Mouse (Mus musculus) heart, embryonic 10.5 days (tissue): ENCODE results near the gene Ppm1h. TPM values are rescaled to one million over a fixed set of nuclear protein-coding genes. Genes with fewer than 3 reads are reported as not detected.

Experiments used
- DNase-seq: peaks from one replicate; pipeline ENCODE4 v3.0.0-alpha.2; 2017; ENCODE audit warnings: low spot score
- H3K27ac ChIP-seq: fragments of 300-500 bp; sonication (generic); 2 replicates; pipeline ENCODE4 v1.5.1; 2016; ENCODE audit warnings: mild to moderate bottlenecking
- H3K27me3 ChIP-seq: fragments of 300-500 bp; sonication (generic); 2 replicates; pipeline ENCODE4 v1.6.1; 2016; ENCODE audit warnings: mild to moderate bottlenecking; ENCODE audit not compliant: poor library complexity, insufficient read depth, severe bottlenecking
- H3K36me3 ChIP-seq: fragments of 300-500 bp; sonication (generic); 2 replicates; pipeline ENCODE4 v1.6.1; 2016; ENCODE audit warnings: mild to moderate bottlenecking, moderate library complexity
- H3K4me1 ChIP-seq: fragments of 300-500 bp; sonication (generic); 2 replicates; pipeline ENCODE4 v1.6.1; 2016; ENCODE audit warnings: mild to moderate bottlenecking
- H3K4me3 ChIP-seq: fragments of 300-500 bp; sonication (generic); 2 replicates; pipeline ENCODE4 v1.5.1; 2016; ENCODE audit warnings: mild to moderate bottlenecking, moderate library complexity
- H3K9me3 ChIP-seq: fragments of 300-500 bp; sonication (generic); 2 replicates; pipeline ENCODE4 v1.6.1; 2016; ENCODE audit warnings: mild to moderate bottlenecking, moderate library complexity
- WGBS: fragments of 180-500 bp; shearing (Covaris S2); methylation state at CpG from one replicate; pipeline ENCODE4 v1.1.7; 2016; 5-methylcytosine and 5-hydroxymethylcytosine counted together
- polyA plus RNA-seq: library from polyadenylated mRNA; unstranded; fragments of >200 nt; fragmentation: Nextera tagmentation; extraction: Ambion mirVana; gene quantifications from 2 replicates; pipeline ENCODE4 v1.2.1, GENCODE M21; 2016

Gene Ppm1h
- polyA plus RNA-seq, 1 experiment from 2014 or later, result 2.3 TPM

GRCm38 (mm10) chr10:122984531-122985251 lies 306.1 kb downstream of the Ppm1h start:
- Histone ChIP-seq H3K4me1 (peaks cover 30% of the 10 kb centered on the region), H3K27me3 (no peaks in the 10 kb centered on the region), H3K27ac (peak overlapping the region; percentile 100), H3K4me3 (peak overlapping the region; percentile 97), H3K9me3 (no peaks in the 10 kb centered on the region), H3K36me3 (peaks cover 28% of the 10 kb centered on the region)
- WGBS, result 5% methylated on average over 10 of the region's 10 CpGs
- DNase-seq, result no peak

GRCm38 (mm10) chr10:122985252-122985514 lies 306.6 kb downstream of the Ppm1h start:
- DNase-seq, result peak; percentile 84
- peaks cover 30% of the 10 kb centered on the region for H3K4me1 ChIP-seq
- no peaks in the 10 kb centered on the region for H3K9me3 ChIP-seq
- no peaks in the 10 kb centered on the region for H3K27me3 ChIP-seq
- H3K4me3 ChIP-seq, result peak overlapping the region; percentile 97
- H3K36me3 ChIP-seq, result peaks cover 24% of the 10 kb centered on the region
- H3K27ac ChIP-seq, result peak overlapping the region; percentile 100
- under 1% methylated on average over 37 of the region's 37 CpGs for WGBS

- 1% methylated on average over 93 of the region's 115 CpGs for WGBS
- H3K36me3 ChIP-seq, result peaks cover 21% of the 10 kb centered on the region
- H3K9me3 ChIP-seq, result no peaks in the 10 kb centered on the region
- H3K4me1 ChIP-seq, result peaks cover 34% of the 10 kb centered on the region
- H3K4me3 ChIP-seq, result peak overlapping the region; percentile 97
- no peaks in the 10 kb centered on the region for H3K27me3 ChIP-seq
- peak; percentile 91 for DNase-seq
- H3K27ac ChIP-seq, result peak overlapping the region; percentile 100
These were observed 307.2 kb downstream of the Ppm1h start for GRCm38 (mm10) chr10:122985515-122986319.

DNA sequence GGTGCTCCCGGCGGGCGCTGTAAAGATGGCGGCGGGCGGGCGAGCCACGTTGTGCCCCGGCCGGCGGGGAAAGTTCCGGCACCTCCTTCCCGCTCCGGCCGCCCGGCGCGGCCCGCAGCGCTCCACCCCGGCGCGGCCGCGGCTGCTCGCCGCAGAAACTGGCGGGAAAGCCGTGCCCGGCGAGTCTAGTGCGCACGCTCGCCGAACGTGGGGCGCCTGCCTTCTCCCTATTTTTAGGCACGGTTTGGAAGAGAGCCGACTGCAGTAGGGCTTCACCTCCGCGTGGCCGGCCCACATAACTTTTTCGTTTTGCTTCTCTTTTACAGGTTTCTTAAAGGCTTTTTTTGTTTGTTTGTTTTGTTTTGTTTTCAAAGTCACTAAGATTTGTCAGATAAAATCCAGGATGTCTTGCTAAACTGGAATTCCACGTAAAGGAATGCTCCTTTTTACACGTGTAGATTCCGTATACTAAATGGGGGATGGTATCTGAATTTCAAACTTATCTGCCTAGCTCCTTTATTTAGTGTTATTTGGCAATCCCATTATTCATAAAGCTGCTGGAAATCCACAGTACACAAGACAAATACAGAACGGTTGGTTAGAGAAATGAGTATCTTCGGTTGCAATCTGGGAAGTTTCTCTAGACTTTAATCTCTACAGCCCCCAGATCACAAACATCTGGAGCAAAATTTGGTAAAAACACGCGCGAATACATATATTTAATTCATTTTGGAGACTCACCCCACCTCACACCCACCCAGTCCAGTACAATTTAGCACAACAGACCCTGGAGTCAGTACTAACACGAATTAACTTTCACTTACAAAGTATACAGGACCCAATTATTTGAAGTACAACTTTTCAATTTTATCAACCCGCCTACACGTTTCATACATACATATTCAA lies 308.0 kb downstream of the Ppm1h start:
- peak; percentile 92 for DNase-seq
- H3K27ac ChIP-seq, result peak overlapping the region; percentile 100
- peaks cover 39% of the 10 kb centered on the region for H3K4me1 ChIP-seq
- H3K4me3 ChIP-seq, result peak overlapping the region; percentile 97
- no peaks in the 10 kb centered on the region for H3K27me3 ChIP-seq
- H3K36me3 ChIP-seq, result peaks cover 15% of the 10 kb centered on the region; the same call in 1 of the 2 replicates
- 9% methylated on average over 54 of the region's 54 CpGs for WGBS
- H3K9me3 ChIP-seq, result no peaks in the 10 kb centered on the region

- H3K4me1 ChIP-seq, result peaks cover 41% of the 10 kb centered on the region
- peak overlapping the region; percentile 100 for H3K27ac ChIP-seq
- 9% methylated on average over 9 of the region's 9 CpGs for WGBS
- H3K4me3 ChIP-seq, result peak overlapping the region; percentile 32; the same call in 1 of the 2 replicates
- peak; percentile 80 for DNase-seq
- H3K36me3 ChIP-seq, result peaks cover 11% of the 10 kb centered on the region; the same call in 1 of the 2 replicates
- H3K27me3 ChIP-seq, result no peaks in the 10 kb centered on the region
- no peaks in the 10 kb centered on the region for H3K9me3 ChIP-seq
These were observed 309.1 kb downstream of the Ppm1h start for GRCm38 (mm10) chr10:122987671-122988128.

DNA sequence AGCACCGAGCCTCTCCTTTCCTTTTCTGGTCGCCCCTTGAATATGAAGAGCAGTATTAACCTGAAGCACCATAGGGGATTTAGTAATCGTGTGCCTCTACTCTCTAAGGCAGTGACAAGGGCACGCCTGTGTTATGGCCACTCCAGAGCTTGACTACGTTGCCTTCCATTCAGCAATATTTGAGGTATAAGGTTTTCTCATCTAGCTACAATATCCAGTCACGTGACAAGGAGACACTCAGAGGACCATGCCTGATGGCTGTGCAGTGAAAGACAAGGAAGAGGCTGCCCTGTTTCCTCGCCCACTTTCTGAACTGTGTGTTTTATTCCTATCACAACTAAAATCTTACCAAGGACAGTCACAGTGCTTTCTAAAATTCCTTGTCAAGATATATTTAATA lies 309.8 kb downstream of the Ppm1h start:
- peak overlapping the region; percentile 100 for H3K27ac ChIP-seq
- whole genome bisulfite sequencing, result 73% methylated on average over 7 of the region's 7 CpGs
- no peak overlapping the region for H3K4me3 ChIP-seq
- no peaks in the 10 kb centered on the region for H3K9me3 ChIP-seq
- no peak for DNase-seq
- H3K36me3 ChIP-seq, result peaks cover 9% of the 10 kb centered on the region; the same call in 1 of the 2 replicates
- H3K27me3 ChIP-seq, result no peaks in the 10 kb centered on the region
- peaks cover 36% of the 10 kb centered on the region for H3K4me1 ChIP-seq

DNA sequence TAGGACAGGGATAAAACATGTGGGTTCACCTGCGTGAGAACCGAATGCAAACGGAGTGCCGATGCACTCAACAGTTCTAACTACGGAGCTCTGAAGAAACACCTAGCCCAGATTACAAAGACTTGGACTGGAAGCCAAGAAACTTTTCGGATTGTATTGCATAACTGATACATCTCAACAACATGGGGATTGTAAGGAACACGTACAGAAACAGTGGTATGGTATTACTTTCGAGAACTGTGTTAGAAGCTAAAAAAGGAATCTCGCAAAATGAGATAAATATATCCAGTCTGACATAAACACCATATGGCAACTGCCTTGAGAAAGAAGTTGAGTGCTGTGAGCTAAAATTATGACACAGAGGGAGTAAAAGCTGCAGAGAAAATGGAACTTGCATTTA lies 311.4 kb downstream of the Ppm1h start:
- Histone ChIP-seq H3K4me3 (no peak overlapping the region), H3K9me3 (no peaks in the 10 kb centered on the region), H3K36me3 (peaks cover 19% of the 10 kb centered on the region), H3K4me1 (peaks cover 31% of the 10 kb centered on the region; the same call in 1 of the 2 replicates), H3K27ac (peak overlapping the region; percentile 87; the same call in 1 of the 2 replicates), H3K27me3 (no peaks in the 10 kb centered on the region)
- no peak for DNase-seq
- 90% methylated on average over 9 of the region's 9 CpGs for WGBS

DNA sequence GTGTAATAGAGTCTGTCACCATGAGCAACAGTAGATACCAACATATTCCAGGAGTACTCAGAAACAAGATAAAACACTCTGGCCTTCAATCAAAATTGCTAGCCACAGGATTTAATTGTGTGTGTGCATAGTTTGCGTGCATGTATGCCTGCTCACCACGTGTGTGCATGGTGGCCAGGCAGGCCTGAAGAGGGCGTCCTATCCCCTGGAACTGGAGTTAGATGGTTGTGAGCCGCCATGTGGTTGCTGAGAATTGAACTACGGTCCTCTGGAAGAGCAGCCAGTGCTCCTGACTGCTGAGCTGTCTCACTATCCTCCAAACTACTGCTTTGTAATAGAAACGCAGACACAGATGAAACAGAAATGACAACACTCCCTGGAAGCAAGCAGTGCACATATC lies 312.0 kb downstream of the Ppm1h start:
- H3K4me1 ChIP-seq, result peaks cover 31% of the 10 kb centered on the region; the same call in 1 of the 2 replicates
- WGBS, result 85% methylated on average over 6 of the region's 6 CpGs
- peaks cover 26% of the 10 kb centered on the region for H3K36me3 ChIP-seq
- H3K27me3 ChIP-seq, result no peaks in the 10 kb centered on the region
- H3K27ac ChIP-seq, result peak overlapping the region; percentile 87
- no peaks in the 10 kb centered on the region for H3K9me3 ChIP-seq
- peak overlapping the region; percentile 27; the same call in 1 of the 2 replicates for H3K4me3 ChIP-seq
- DNase-seq, result no peak

GRCm38 (mm10) chr10:122991053-122991452 lies 312.5 kb downstream of the Ppm1h start:
- Histone ChIP-seq H3K36me3 (peaks cover 30% of the 10 kb centered on the region), H3K4me3 (peak overlapping the region; percentile 27; the same call in 1 of the 2 replicates), H3K4me1 (peaks cover 31% of the 10 kb centered on the region; the same call in 1 of the 2 replicates), H3K9me3 (no peaks in the 10 kb centered on the region), H3K27ac (peak overlapping the region; percentile 87), H3K27me3 (no peaks in the 10 kb centered on the region)
- 59% methylated on average over 9 of the region's 9 CpGs for WGBS
- DNase-seq, result no peak

GRCm38 (mm10) chr10:122991648-122992047 lies 313.1 kb downstream of the Ppm1h start:
- no peak overlapping the region for H3K4me3 ChIP-seq
- WGBS, result 63% methylated on average over 9 of the region's 9 CpGs
- peak overlapping the region; percentile 87 for H3K27ac ChIP-seq

DNA sequence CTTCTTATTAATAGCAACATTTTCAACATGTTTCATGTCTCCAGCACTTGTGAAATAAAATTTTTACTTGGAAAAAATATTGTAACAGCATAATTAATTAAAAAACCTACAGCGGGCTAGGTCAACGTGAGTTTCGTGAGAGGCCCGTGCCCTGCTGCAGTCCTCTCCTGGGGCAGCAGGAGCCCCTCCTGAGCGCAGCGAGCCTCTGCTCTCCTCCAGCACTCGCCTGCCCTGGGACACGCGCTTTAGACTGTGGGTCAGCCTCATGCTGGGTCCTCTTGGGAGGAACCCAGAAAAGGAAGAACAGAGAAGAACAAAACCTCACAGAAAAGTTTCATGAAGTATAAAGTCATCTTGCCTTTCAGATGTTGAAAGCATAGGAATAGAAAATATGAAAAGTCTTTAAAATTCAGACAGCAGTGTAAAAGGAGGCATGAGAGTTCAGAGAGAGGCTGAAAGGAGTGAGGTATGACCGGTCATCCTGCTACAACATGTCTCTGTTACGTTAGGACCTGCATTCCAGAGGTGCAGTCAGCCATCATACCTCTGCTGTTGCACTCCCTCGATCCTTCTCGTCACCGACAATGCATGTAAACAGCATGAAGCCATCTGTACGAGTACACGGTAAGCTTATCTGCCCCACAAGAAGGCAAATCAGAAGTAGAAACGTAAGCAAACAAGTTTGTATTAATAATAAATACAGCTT lies 316.0 kb downstream of the Ppm1h start:
- 84% methylated on average over 17 of the region's 17 CpGs for WGBS
- H3K27ac ChIP-seq, result no peak overlapping the region
- peaks cover 63% of the 10 kb centered on the region for H3K36me3 ChIP-seq
- DNase-seq, result no peak
- no peak overlapping the region for H3K4me3 ChIP-seq
- H3K4me1 ChIP-seq, result peaks cover 12% of the 10 kb centered on the region; the same call in 1 of the 2 replicates
- H3K27me3 ChIP-seq, result no peaks in the 10 kb centered on the region
- no peaks in the 10 kb centered on the region for H3K9me3 ChIP-seq

More at GRCm38 (mm10) chr10:122991648-122992047, 313.1 kb downstream of the Ppm1h start:
- Histone ChIP-seq H3K4me1 (peaks cover 30% of the 10 kb centered on the region; the same call in 1 of the 2 replicates), H3K27me3 (no peaks in the 10 kb centered on the region), H3K36me3 (peaks cover 36% of the 10 kb centered on the region), H3K9me3 (no peaks in the 10 kb centered on the region)
- DNase-seq, result peak; percentile 75
